Mouse (Mus musculus) Muller cell, postnatal 12 days (primary cell): ENCODE measurements around the gene Trabd.

Experiments
- DNase-seq: peaks from one replicate; pipeline ENCODE4 v3.0.0-alpha.2; 2015; ENCODE audit errors: inconsistent ontology term

The Trabd gene

GRCm38 (mm10) chr15:89125351-89125750, 50.4 kb downstream of the Trabd start:
- no peak for DNase-seq

DNA sequence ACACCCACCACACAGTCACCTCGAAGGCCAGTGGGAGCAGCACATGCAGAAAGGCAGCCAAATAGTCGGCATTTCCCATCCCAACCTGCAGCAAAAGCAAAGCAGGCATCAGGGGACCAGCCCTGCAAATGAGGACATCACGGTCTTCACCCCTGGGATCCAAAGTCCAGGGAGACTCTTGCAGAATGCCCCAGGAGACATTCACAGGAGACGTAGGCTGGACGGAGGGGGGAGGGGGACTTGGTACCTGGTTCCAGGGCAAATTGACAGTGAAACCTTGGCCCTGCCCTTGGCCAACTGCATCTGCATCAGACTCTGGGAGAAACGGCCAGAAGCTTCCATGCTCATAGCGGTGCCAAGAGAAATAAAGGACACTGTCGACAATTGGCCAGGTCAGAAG, 51.7 kb downstream of the Trabd start:
- no peak for DNase-seq

DNA sequence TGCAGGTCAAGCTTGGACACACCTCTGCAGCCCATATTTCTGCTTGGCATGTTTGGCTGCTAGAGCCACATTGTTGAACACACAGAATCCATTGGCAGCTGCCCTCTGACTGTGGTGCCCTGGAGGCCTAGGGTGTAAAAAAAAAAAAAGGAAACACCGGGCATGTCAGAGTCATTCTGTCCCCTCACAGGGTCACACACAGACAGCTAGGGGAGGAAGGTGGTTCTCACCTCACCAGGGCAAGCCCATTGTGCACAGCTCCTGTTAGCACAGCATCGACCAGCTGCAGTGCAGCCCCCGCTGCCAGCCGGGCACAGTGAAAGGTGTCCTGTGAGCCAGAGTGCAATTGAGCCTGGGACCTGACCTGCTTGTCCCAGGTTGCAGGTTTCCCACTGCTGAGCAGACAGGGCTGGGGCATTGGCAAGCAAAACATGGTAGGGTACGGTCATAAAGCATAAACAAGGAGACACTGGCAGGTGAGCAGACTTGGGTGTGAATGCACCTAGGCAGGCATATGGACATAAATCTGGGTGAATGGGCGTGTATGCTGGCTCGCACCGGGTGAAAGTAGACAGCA, 52.5 kb downstream of the Trabd start:
- DNase-seq, result no peak

DNA sequence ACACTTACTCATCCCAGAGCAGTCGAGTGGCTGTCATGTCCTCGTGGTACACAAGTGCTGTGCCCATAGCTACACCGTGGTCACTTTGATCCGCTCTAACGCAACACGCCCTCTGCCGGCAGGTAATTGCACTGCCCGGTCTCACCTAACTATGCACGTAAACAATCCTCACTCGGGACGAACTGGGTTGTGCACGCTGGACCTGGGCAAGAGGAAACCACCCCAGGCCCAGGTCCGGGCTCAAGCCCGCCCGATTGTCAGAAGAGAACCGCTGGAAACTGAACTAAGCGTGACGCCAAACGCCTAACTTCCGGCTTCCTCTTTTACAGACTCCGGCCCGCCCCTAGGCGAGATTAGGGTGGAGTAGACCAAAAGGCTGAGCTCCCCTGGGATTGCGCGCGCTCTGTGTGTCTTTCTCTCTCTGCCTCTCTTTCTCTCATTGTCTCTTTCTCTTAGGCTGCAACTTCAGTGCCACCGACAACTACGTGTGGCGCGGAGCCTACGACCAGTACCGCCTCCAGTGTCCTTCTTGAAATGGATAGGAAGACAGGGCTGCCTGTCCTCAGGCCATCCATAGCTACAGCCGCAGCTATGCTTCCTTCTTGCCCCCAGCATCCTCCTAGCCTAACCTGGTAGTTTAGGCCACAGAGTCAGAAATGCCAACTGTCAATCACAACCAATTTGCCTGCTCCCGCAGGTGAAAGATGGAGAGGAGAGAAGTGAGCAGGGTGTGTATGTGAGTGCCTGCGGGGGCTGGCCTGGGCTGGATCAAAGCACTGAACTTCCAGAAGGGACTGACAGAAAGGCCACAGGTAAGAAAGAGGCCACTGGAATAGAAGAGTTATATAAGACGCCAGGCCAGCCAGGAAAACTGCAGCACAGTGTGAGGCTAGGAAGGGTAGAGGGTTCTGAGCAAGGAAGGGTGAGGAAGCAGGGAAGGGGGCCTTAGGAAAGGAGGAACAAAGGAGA, 53.7 kb downstream of the Trabd start, which contains the start of gene Hdac10:
Gene Hdac10, minus strand, starts transcription at position 319 of the 969 bp plus-strand sequence.
- peak; percentile 79 for DNase-seq

- DNase-seq, result no peak
Observed at GRCm38 (mm10) chr15:89130245-89130644, 55.3 kb downstream of the Trabd start.

- no peak for DNase-seq
Observed at GRCm38 (mm10) chr15:89131316-89131715, 56.4 kb downstream of the Trabd start.
